Mouse (Mus musculus): ENCODE results near the gene Clrn1.

DNA sequence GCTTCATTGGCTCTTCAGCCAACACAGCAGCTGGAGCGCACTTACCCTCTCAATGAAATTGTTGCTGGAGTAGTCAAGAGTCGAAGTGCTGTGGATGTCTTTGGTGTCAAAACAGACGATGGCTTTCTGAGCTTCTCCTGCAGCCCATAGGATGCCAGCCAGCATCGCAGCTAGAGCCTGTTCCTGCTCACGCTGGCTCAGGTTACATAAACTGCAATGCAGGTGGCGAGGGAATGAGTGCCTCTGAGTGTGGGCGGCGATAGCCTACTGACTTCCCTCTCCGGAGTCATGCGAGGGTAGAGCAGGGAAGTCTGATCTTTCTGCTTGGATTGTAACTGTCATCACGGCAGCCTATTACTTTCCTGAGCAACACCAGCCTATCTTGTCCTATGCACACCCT is 74.8 kb downstream of the Clrn1 start:
- no peak for TF ChIP-seq CTCF (IDR thresholded peaks at IDR 0.05; ENCODE audit: low read depth)
- no peak for TF ChIP-seq EP300 (IDR thresholded peaks at IDR 0.05; ENCODE audit: low read depth)

Measured in liver, embryonic 14.5 days (tissue).